Mouse (Mus musculus): ENCODE measurements around the gene Tenm4. TPM values are rescaled to one million over a fixed set of nuclear protein-coding genes. Genes with fewer than 3 reads are reported as not detected.

Tenm4 gene
- total and polyA plus RNA-seq, 3 experiments = 0.04 to 0.38 TPM; not detected in 1

- Histone ChIP-seq H3K9me3 (replicated peaks) (no peaks in the 10 kb centered on the region), H3K27me3 (ENCODE audit: insufficient read depth, low read length) (no peaks in the 10 kb centered on the region), H3K4me1 (ENCODE audit: insufficient read depth, low read depth, low read length) (no peaks in the 10 kb centered on the region), H3K36me3 (replicated peaks) (no peaks in the 10 kb centered on the region), H3K4me3 (ENCODE audit: low read depth, low read length) (no peak overlapping the region)
- TF ChIP-seq POLR2AphosphoS5 (IDR thresholded peaks at IDR 0.05; ENCODE audit: insufficient replicate concordance, low read depth, low read length) (no peak), GATA2 (IDR thresholded peaks at IDR 0.05; ENCODE audit: borderline replicate concordance, low read depth, low read length) (no peak), TAL1 (conservative IDR thresholded peaks at IDR 0.05; ENCODE audit: low read depth, low read length) (no peak), CTCF (IDR thresholded peaks at IDR 0.05; ENCODE audit: low read depth, low read length) (no peak), GATA1 (IDR thresholded peaks at IDR 0.05; ENCODE audit: borderline replicate concordance, low read length) (no peak)
- DNase-seq (ENCODE audit: low spot score) (no peak), ATAC-seq (ENCODE audit: extremely low read depth, insufficient number of reproducible peaks, low FRiP score, poor library complexity, severe bottlenecking) (no peak)
Measured at GRCm38 (mm10) chr7:96880221-96880944, 709.3 kb downstream of the Tenm4 start.

- no peaks in the 10 kb centered on the region for H3K27me3 ChIP-seq (ENCODE audit: insufficient read depth, low read length)
- no peaks in the 10 kb centered on the region for H3K9me3 ChIP-seq (replicated peaks)
- no peaks in the 10 kb centered on the region for H3K36me3 ChIP-seq (replicated peaks)
- no peak overlapping the region for H3K4me3 ChIP-seq (ENCODE audit: low read depth, low read length)
- DNase-seq (ENCODE audit: low spot score) = no peak
- no peaks in the 10 kb centered on the region for H3K4me1 ChIP-seq (ENCODE audit: insufficient read depth, low read depth, low read length)
- TF ChIP-seq GATA1 (IDR thresholded peaks at IDR 0.05; ENCODE audit: borderline replicate concordance, low read length) (no peak), CTCF (IDR thresholded peaks at IDR 0.05; ENCODE audit: low read depth, low read length) (no peak), POLR2AphosphoS5 (IDR thresholded peaks at IDR 0.05; ENCODE audit: insufficient replicate concordance, low read depth, low read length) (no peak), TAL1 (conservative IDR thresholded peaks at IDR 0.05; ENCODE audit: low read depth, low read length) (no peak), GATA2 (IDR thresholded peaks at IDR 0.05; ENCODE audit: borderline replicate concordance, low read depth, low read length) (no peak)
- no peak for ATAC-seq (ENCODE audit: extremely low read depth, insufficient number of reproducible peaks, low FRiP score, poor library complexity, severe bottlenecking)
Measured at GRCm38 (mm10) chr7:96883297-96883696, 712.3 kb downstream of the Tenm4 start.

- no peaks in the 10 kb centered on the region for H3K9me3 ChIP-seq (replicated peaks)
- no peak for TF ChIP-seq CTCF (IDR thresholded peaks at IDR 0.05; ENCODE audit: low read depth, low read length)
- TF ChIP-seq GATA1 (IDR thresholded peaks at IDR 0.05; ENCODE audit: borderline replicate concordance, low read length) = no peak
- TF ChIP-seq GATA2 (IDR thresholded peaks at IDR 0.05; ENCODE audit: borderline replicate concordance, low read depth, low read length) = no peak
- no peak for TF ChIP-seq TAL1 (conservative IDR thresholded peaks at IDR 0.05; ENCODE audit: low read depth, low read length)
- no peak for TF ChIP-seq POLR2AphosphoS5 (IDR thresholded peaks at IDR 0.05; ENCODE audit: insufficient replicate concordance, low read depth, low read length)
- H3K4me1 ChIP-seq (ENCODE audit: insufficient read depth, low read depth, low read length) = no peaks in the 10 kb centered on the region
- ATAC-seq (ENCODE audit: extremely low read depth, insufficient number of reproducible peaks, low FRiP score, poor library complexity, severe bottlenecking) = no peak
- no peaks in the 10 kb centered on the region for H3K36me3 ChIP-seq (replicated peaks)
- no peak for DNase-seq (ENCODE audit: low spot score)
- peaks cover 7% of the 10 kb centered on the region; the same call in 1 of the 2 replicates for H3K27me3 ChIP-seq (ENCODE audit: insufficient read depth, low read length)
- no peak overlapping the region for H3K4me3 ChIP-seq (ENCODE audit: low read depth, low read length)
Measured at GRCm38 (mm10) chr7:96887088-96887654, 716.1 kb downstream of the Tenm4 start.

- H3K4me1 ChIP-seq (ENCODE audit: insufficient read depth, low read depth, low read length) = no peaks in the 10 kb centered on the region
- TF ChIP-seq GATA1 (IDR thresholded peaks at IDR 0.05; ENCODE audit: borderline replicate concordance, low read length) (no peak), GATA2 (IDR thresholded peaks at IDR 0.05; ENCODE audit: borderline replicate concordance, low read depth, low read length) (no peak), TAL1 (conservative IDR thresholded peaks at IDR 0.05; ENCODE audit: low read depth, low read length) (no peak), POLR2AphosphoS5 (IDR thresholded peaks at IDR 0.05; ENCODE audit: insufficient replicate concordance, low read depth, low read length) (no peak), CTCF (IDR thresholded peaks at IDR 0.05; ENCODE audit: low read depth, low read length) (no peak)
- no peak overlapping the region for H3K4me3 ChIP-seq (ENCODE audit: low read depth, low read length)
- no peaks in the 10 kb centered on the region for H3K36me3 ChIP-seq (replicated peaks)
- no peak for DNase-seq (ENCODE audit: low spot score)
- peaks cover 7% of the 10 kb centered on the region; the same call in 1 of the 2 replicates for H3K27me3 ChIP-seq (ENCODE audit: insufficient read depth, low read length)
- no peaks in the 10 kb centered on the region for H3K9me3 ChIP-seq (replicated peaks)
- ATAC-seq (ENCODE audit: extremely low read depth, insufficient number of reproducible peaks, low FRiP score, poor library complexity, severe bottlenecking) = no peak
Measured at GRCm38 (mm10) chr7:96889061-96890034, 718.3 kb downstream of the Tenm4 start.

DNA sequence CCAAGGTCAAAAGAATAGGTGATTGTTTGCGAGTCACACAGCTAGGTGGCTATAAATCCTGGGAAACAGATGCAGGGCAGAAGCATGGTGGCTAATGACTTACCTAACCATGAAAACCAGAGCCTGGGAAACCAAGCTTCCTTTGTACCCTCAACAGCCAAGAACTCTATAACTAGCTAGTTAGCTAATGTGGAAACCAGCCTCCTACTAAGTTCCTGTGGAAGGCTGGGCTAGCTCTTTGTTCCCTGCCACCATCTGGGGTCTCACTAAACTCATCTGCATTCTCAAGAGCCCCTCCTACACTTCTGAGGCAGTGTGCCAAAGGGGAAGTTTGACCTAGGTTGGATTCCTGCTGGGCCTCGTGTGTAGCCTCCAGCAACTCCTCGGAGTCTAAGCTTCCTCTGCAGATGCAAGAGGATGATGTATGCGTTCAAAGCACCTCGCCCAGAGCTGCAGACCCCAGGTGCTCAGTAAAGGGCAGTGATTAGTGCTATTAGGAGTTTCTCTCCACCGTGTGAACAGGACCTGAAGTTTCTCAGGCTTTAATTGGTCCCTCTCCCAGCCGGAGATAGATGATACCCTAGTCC is 719.1 kb downstream of the Tenm4 start:
- Histone ChIP-seq H3K36me3 (replicated peaks) (no peaks in the 10 kb centered on the region), H3K4me1 (ENCODE audit: insufficient read depth, low read depth, low read length) (no peaks in the 10 kb centered on the region), H3K4me3 (ENCODE audit: low read depth, low read length) (no peak overlapping the region), H3K27me3 (ENCODE audit: insufficient read depth, low read length) (peaks cover 7% of the 10 kb centered on the region; the same call in 1 of the 2 replicates), H3K9me3 (replicated peaks) (no peaks in the 10 kb centered on the region)
- ATAC-seq (ENCODE audit: extremely low read depth, insufficient number of reproducible peaks, low FRiP score, poor library complexity, severe bottlenecking) (no peak), DNase-seq (ENCODE audit: low spot score) (no peak)
- TF ChIP-seq GATA1 (IDR thresholded peaks at IDR 0.05; ENCODE audit: borderline replicate concordance, low read length) = no peak
- no peak for TF ChIP-seq TAL1 (conservative IDR thresholded peaks at IDR 0.05; ENCODE audit: low read depth, low read length)
- no peak for TF ChIP-seq GATA2 (IDR thresholded peaks at IDR 0.05; ENCODE audit: borderline replicate concordance, low read depth, low read length)
- no peak for TF ChIP-seq POLR2AphosphoS5 (IDR thresholded peaks at IDR 0.05; ENCODE audit: insufficient replicate concordance, low read depth, low read length)
- TF ChIP-seq CTCF (IDR thresholded peaks at IDR 0.05; ENCODE audit: low read depth, low read length) = no peak

Measured in G1E (cell line).